Mouse (Mus musculus): ENCODE data around the gene Grcc10. TPM values are rescaled to one million over a fixed set of nuclear protein-coding genes. Genes with fewer than 3 reads are reported as not detected.

The Grcc10 gene
- polyA plus RNA-seq, 1 experiment from 2014 or later: 701 TPM

DNA sequence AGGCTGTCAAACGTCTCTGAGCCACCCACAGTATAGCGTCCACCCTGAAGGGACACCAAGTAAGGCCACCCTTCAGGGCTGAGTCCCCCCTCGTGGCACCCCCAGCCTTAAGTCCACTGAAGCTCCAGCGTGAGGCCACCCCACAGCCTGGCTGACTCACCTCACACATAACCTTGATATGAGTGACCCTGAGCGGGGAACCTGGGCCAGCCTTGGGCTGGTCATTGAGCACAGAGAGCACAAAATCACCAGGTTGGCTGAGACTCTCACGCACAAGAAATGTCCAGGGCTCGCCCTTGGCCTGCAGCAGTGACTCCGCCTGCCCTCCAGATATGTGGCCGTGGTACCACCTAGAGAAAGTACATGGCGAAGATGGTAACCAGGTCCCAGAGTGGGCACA, 12.6 kb downstream of the Grcc10 start:
- no peak for DNase-seq (ENCODE audit: low spot score)
- Histone ChIP-seq H3K9me3 (ENCODE audit: control insufficient read depth, low read length) (no peaks in the 10 kb centered on the region), H3K27ac (no peak overlapping the region), H3K4me2 (replicated peaks) (no peak overlapping the region), H3K36me3 (replicated peaks; ENCODE audit: control insufficient read depth, insufficient read depth) (no peaks in the 10 kb centered on the region), H3K4me1 (replicated peaks; ENCODE audit: control insufficient read depth, insufficient read depth, low read length) (no peaks in the 10 kb centered on the region), H3K4me3 (replicated peaks; ENCODE audit: low read length) (no peak overlapping the region), H3K9ac (no peak overlapping the region), H3K27me3 (ENCODE audit: control insufficient read depth, insufficient read depth, low read length) (no peaks in the 10 kb centered on the region)
- 90% methylated on average over 10 of the region's 10 CpGs for WGBS
- ATAC-seq (ENCODE audit: low FRiP score): no peak

DNA sequence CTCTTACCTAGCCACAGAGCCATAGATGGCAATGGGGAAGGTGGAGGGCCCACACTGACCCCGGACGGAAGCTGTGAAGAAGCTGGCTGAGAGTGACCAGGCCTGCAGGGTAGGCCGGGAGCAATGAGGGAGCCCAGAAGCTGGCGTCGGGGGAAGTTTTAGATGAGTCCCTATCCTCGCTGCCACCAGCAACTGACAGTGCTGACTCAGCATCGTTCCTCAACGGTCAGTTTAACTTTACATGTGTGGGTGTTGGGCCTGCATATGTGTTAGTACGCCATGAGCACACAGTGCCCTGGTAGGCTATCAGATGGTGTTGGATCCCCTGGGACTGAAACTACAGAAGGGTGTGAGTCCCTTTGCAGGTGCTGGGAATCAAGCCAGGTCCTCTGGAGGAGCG, 16.7 kb downstream of the Grcc10 start:
- Histone ChIP-seq H3K9ac (no peak overlapping the region), H3K4me3 (replicated peaks; ENCODE audit: low read length) (no peak overlapping the region), H3K9me3 (ENCODE audit: control insufficient read depth, low read length) (no peaks in the 10 kb centered on the region), H3K36me3 (replicated peaks; ENCODE audit: control insufficient read depth, insufficient read depth) (no peaks in the 10 kb centered on the region), H3K4me2 (replicated peaks) (no peak overlapping the region), H3K4me1 (replicated peaks; ENCODE audit: control insufficient read depth, insufficient read depth, low read length) (no peaks in the 10 kb centered on the region), H3K27me3 (ENCODE audit: control insufficient read depth, insufficient read depth, low read length) (no peaks in the 10 kb centered on the region), H3K27ac (no peak overlapping the region)
- WGBS: 86% methylated on average over 10 of the region's 10 CpGs
- DNase-seq (ENCODE audit: low spot score) (no peak), ATAC-seq (ENCODE audit: low FRiP score) (no peak)

DNA sequence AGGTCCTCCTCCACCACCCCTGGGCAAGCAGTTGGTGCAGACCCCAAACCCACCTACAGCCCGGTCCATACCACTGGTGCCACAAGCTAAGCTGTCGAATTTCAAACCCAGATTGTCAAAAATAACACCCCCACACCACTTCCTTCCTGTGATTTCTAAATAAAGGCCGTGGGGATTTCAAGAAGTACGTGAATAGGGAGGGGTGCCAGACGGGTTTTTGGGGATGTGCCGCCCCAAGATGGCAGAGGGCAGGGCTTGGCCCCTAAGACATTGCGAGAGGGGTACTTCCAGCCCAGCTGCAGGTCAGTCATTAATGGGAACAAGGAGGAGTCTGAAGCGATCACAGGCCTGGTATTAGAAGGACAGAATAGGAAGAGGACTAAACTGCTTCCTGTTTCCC, 17.6 kb downstream of the Grcc10 start:
- 83% methylated on average over 8 of the region's 8 CpGs for WGBS
- DNase-seq (ENCODE audit: low spot score): no peak
- no peaks in the 10 kb centered on the region for H3K36me3 ChIP-seq (replicated peaks; ENCODE audit: control insufficient read depth, insufficient read depth)
- ATAC-seq (ENCODE audit: low FRiP score): no peak
- no peak overlapping the region for H3K9ac ChIP-seq
- no peaks in the 10 kb centered on the region for H3K27me3 ChIP-seq (ENCODE audit: control insufficient read depth, insufficient read depth, low read length)
- H3K9me3 ChIP-seq (ENCODE audit: control insufficient read depth, low read length): no peaks in the 10 kb centered on the region
- H3K4me3 ChIP-seq (replicated peaks; ENCODE audit: low read length): no peak overlapping the region
- no peak overlapping the region for H3K4me2 ChIP-seq (replicated peaks)
- no peaks in the 10 kb centered on the region for H3K4me1 ChIP-seq (replicated peaks; ENCODE audit: control insufficient read depth, insufficient read depth, low read length)
- H3K27ac ChIP-seq: no peak overlapping the region

DNA sequence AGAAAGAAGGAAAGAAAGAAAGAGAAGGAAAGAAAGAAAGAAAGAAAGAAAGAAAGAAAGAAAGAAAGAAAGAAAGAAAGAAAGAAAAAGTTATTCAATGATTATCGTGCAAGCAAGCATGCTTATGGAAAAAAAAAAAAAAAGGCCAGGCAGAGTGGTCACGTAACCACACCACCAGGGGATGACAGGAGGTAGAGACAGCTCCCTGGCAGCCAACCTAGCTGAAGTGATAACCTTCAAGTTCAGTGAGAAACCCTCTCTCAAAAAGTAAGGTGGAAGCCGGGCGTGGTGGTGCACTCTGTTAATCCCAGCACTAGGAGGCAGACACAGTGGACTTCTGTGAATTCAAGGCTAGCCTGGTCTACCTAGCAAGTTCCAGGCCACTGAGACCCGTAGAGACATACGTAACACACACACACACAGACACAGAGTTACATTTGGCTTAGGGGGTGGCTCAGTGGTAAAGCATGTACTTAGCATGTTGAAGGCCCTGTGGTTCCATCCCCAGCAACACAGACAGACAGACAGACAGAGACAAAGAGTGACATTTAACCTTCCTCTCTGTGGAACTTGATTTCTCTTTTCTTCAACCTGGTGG, 18.2 kb downstream of the Grcc10 start:
- Histone ChIP-seq H3K27ac (no peak overlapping the region), H3K4me1 (replicated peaks; ENCODE audit: control insufficient read depth, insufficient read depth, low read length) (no peaks in the 10 kb centered on the region), H3K4me2 (replicated peaks) (no peak overlapping the region), H3K36me3 (replicated peaks; ENCODE audit: control insufficient read depth, insufficient read depth) (no peaks in the 10 kb centered on the region; the same call in 1 of the 2 replicates), H3K4me3 (replicated peaks; ENCODE audit: low read length) (no peak overlapping the region), H3K27me3 (ENCODE audit: control insufficient read depth, insufficient read depth, low read length) (no peaks in the 10 kb centered on the region), H3K9ac (no peak overlapping the region), H3K9me3 (ENCODE audit: control insufficient read depth, low read length) (no peaks in the 10 kb centered on the region)
- no peak for DNase-seq (ENCODE audit: low spot score)
- WGBS: 90% methylated on average over 6 of the region's 6 CpGs
- ATAC-seq (ENCODE audit: low FRiP score): no peak

DNA sequence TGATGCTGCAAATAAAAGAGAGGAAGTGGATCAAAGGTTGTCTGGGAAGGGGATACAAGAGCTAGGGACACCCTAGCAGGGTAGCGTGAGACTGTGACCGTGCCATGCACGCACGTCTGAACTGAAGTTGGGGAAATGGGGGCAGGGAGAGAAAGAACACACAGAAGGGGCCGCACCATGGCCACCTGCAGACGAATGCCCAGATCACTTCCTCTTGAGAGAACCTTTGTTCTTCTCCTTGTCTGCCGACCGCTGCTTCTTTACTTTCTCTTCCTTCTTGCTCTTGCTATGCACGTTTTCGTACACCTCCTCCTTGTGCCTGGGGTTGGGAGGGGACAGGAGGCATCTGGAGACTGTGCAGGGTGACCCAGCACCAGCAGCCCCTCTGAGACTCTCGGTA, 20.3 kb downstream of the Grcc10 start:
- Histone ChIP-seq H3K4me3 (replicated peaks; ENCODE audit: low read length) (no peak overlapping the region), H3K4me2 (replicated peaks) (no peak overlapping the region), H3K27me3 (ENCODE audit: control insufficient read depth, insufficient read depth, low read length) (no peaks in the 10 kb centered on the region), H3K9ac (no peak overlapping the region), H3K27ac (no peak overlapping the region), H3K9me3 (ENCODE audit: control insufficient read depth, low read length) (no peaks in the 10 kb centered on the region), H3K36me3 (replicated peaks; ENCODE audit: control insufficient read depth, insufficient read depth) (peaks cover 16% of the 10 kb centered on the region), H3K4me1 (replicated peaks; ENCODE audit: control insufficient read depth, insufficient read depth, low read length) (no peaks in the 10 kb centered on the region)
- 67% methylated on average over 11 of the region's 11 CpGs for WGBS
- no peak for DNase-seq (ENCODE audit: low spot score)
- ATAC-seq (ENCODE audit: low FRiP score): no peak

DNA sequence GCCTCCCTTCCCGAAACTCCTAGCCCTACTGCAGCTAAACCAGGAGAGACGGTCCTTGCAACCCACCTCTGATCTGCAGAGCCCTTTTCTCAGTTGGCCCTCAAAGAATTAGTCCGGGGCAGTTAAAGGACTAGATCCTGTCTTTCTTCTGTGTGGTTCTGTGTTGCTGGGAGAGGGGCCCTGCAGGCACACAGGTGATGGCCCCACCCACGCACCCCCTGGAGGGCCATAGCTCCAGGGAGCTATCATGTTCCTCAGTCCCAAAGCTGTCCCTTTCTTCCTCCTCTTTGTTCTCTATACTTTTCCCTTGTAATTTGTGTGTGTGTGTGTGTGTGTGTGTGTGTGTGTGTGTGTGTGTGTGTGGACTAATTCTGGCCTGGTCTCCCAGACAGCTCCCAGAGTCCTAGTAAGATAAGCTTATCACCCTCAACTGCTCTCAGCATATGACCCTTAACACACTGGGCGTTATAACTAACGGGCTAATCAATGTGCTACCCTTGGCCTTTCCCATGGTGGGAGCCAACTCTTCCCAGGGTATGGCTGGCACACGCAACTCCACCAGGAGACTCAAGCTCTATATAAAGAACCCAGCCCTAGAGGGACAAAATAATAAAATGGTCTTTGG, 21.7 kb downstream of the Grcc10 start:
- ATAC-seq (ENCODE audit: low FRiP score): no peak
- H3K4me2 ChIP-seq (replicated peaks): no peak overlapping the region
- H3K9ac ChIP-seq: no peak overlapping the region
- 72% methylated on average over 7 of the region's 7 CpGs for WGBS
- H3K9me3 ChIP-seq (ENCODE audit: control insufficient read depth, low read length): no peaks in the 10 kb centered on the region
- H3K27ac ChIP-seq: no peak overlapping the region
- no peaks in the 10 kb centered on the region for H3K27me3 ChIP-seq (ENCODE audit: control insufficient read depth, insufficient read depth, low read length)
- no peak for DNase-seq (ENCODE audit: low spot score)
- no peak overlapping the region for H3K4me3 ChIP-seq (replicated peaks; ENCODE audit: low read length)
- peaks cover 30% of the 10 kb centered on the region for H3K36me3 ChIP-seq (replicated peaks; ENCODE audit: control insufficient read depth, insufficient read depth)
- no peaks in the 10 kb centered on the region for H3K4me1 ChIP-seq (replicated peaks; ENCODE audit: control insufficient read depth, insufficient read depth, low read length)

DNA sequence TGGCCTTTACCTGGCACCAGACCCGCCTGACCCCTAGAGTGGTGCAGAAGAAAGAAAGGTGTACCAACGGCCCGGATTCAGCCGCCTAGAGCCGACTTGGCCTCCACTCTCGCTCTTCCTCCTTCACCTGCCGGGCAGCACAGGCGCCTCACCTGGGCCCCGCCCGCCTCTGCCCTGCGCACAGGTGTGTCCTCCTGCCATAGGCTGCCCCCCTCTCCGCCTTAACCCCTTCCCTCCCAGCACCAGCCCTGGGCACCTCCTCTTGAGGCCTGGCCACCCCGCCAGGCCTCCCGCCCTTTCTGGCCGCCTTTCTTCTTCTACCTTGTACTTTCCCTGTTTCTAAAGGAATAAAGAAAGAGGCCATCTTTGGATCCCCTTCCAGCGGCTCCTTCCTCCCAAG, 22.5 kb downstream of the Grcc10 start:
- Histone ChIP-seq H3K4me2 (replicated peaks) (no peak overlapping the region), H3K9me3 (ENCODE audit: control insufficient read depth, low read length) (no peaks in the 10 kb centered on the region), H3K36me3 (replicated peaks; ENCODE audit: control insufficient read depth, insufficient read depth) (peaks cover 38% of the 10 kb centered on the region), H3K4me1 (replicated peaks; ENCODE audit: control insufficient read depth, insufficient read depth, low read length) (peaks cover 3% of the 10 kb centered on the region; the same call in 1 of the 2 replicates), H3K27me3 (ENCODE audit: control insufficient read depth, insufficient read depth, low read length) (no peaks in the 10 kb centered on the region), H3K27ac (no peak overlapping the region), H3K9ac (no peak overlapping the region), H3K4me3 (replicated peaks; ENCODE audit: low read length) (no peak overlapping the region)
- 65% methylated on average over 16 of the region's 16 CpGs for WGBS
- no peak for ATAC-seq (ENCODE audit: low FRiP score)
- no peak for DNase-seq (ENCODE audit: low spot score)

DNA sequence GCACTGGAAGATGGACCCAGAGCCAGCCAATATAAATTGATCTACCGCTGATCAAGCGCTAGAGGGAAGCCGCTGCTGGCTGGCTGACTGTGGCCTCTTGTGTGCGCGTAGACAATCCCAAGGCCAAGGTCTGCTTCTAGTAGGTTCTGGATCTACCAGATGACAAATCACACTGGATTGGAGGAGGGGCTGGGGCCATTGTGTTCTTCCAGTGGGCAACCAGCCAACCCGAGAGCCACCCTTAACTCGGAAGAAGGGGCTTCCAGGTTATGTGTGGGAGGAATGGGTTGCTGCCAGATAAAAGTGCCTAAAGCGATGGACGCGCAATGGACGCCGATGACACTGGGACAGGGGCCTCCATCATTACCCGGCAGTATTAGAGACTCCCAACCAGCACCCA, 23.2 kb downstream of the Grcc10 start:
- Histone ChIP-seq H3K27ac (no peak overlapping the region), H3K9me3 (ENCODE audit: control insufficient read depth, low read length) (no peaks in the 10 kb centered on the region), H3K27me3 (ENCODE audit: control insufficient read depth, insufficient read depth, low read length) (no peaks in the 10 kb centered on the region), H3K4me1 (replicated peaks; ENCODE audit: control insufficient read depth, insufficient read depth, low read length) (peaks cover 11% of the 10 kb centered on the region), H3K4me2 (replicated peaks) (no peak overlapping the region), H3K36me3 (replicated peaks; ENCODE audit: control insufficient read depth, insufficient read depth) (peaks cover 40% of the 10 kb centered on the region), H3K4me3 (replicated peaks; ENCODE audit: low read length) (no peak overlapping the region), H3K9ac (no peak overlapping the region)
- no peak for ATAC-seq (ENCODE audit: low FRiP score)
- 77% methylated on average over 13 of the region's 13 CpGs for WGBS
- no peak for DNase-seq (ENCODE audit: low spot score)

DNA sequence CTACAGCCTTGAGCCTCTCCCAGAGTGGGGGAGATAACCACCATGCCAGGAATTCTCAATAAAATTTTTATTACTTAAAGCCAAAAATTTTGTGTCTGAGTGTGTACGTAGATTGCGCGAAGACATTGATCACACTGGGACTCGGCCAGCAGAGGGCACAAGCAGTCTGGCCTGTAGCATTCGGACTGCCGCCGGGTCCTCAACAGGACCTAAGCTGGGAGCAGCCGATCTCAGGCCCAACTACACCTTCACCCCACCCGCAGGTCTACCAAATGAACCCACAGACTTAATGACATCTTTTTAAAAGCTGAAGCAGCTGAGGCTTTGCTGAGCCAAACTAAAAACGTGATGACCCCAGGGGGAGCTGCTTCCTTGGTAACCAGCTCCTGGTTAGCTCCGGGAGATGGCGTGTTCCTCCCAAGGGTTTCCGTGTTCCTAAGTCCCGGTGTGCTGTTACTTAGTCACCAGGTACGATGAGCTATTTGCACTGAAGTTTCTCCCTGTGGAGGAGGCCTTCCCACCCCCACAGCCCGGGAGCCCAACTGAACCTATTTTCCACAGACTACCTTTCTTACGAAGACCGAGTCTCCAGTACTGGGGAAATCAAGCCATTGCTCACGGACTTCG, 24.2 kb downstream of the Grcc10 start:
- Histone ChIP-seq H3K4me3 (replicated peaks; ENCODE audit: low read length) (no peak overlapping the region), H3K9ac (no peak overlapping the region), H3K4me2 (replicated peaks) (no peak overlapping the region), H3K9me3 (ENCODE audit: control insufficient read depth, low read length) (no peaks in the 10 kb centered on the region), H3K27me3 (ENCODE audit: control insufficient read depth, insufficient read depth, low read length) (no peaks in the 10 kb centered on the region), H3K36me3 (replicated peaks; ENCODE audit: control insufficient read depth, insufficient read depth) (peaks cover 40% of the 10 kb centered on the region), H3K4me1 (replicated peaks; ENCODE audit: control insufficient read depth, insufficient read depth, low read length) (peaks cover 12% of the 10 kb centered on the region), H3K27ac (no peak overlapping the region)
- no peak for ATAC-seq (ENCODE audit: low FRiP score)
- DNase-seq (ENCODE audit: low spot score): peak; percentile 54
- 65% methylated on average over 20 of the region's 20 CpGs for WGBS

Measured in hindbrain, embryonic 14.5 days (tissue).